Comparison of ENCODE assay signal across 8 mouse cellular contexts in genomic region chr1:171411492-171411941, GRCm38 (mm10). TPM values are rescaled to one million over a fixed set of nuclear protein-coding genes. Genes with fewer than 3 reads are reported as not detected.
A peak's percentile ranks its signal among the peaks of the same experiment; 100 is the strongest.
DNase-seq lines count a peak whose midpoint lies in the region; ATAC-seq and TF ChIP-seq lines count a peak whose summit lies in the region.

No protein-coding gene starts in this region.

- peak; percentile 78 for ATAC-seq in lung, embryonic 16.5 days (ENCODE audit: low read depth)
- peak; percentile 77 for ATAC-seq in limb, embryonic 12.5 days (ENCODE audit: insufficient number of reproducible peaks, insufficient read depth, low FRiP score, low TSS enrichment, low read depth)

- no peak for TF ChIP-seq CTCF in olfactory bulb, adult 2 months (IDR thresholded peaks at IDR 0.05; ENCODE audit: insufficient read depth, low read depth, low read length)

- peaks cover 11% of the 10 kb centered on the region for H3K4me1 ChIP-seq in lung, embryonic 16.5 days (replicated peaks; ENCODE audit: control insufficient read depth, insufficient read depth, low read length)
- peaks cover 34% of the 10 kb centered on the region for H3K4me1 ChIP-seq in erythroblast, embryonic 14.5 days (ENCODE audit: control insufficient read depth)
- peaks cover 18% of the 10 kb centered on the region for H3K4me1 ChIP-seq in limb, embryonic 12.5 days (replicated peaks)
- peaks cover 15% of the 10 kb centered on the region for H3K4me1 ChIP-seq in olfactory bulb, adult 2 months (ENCODE audit: control insufficient read depth, insufficient read depth, low read length)

- H3K27me3 ChIP-seq in lung, embryonic 16.5 days (ENCODE audit: control insufficient read depth, insufficient read depth, low read depth, low read length): no peaks in the 10 kb centered on the region
- H3K27me3 ChIP-seq in erythroblast, embryonic 14.5 days (ENCODE audit: control insufficient read depth): peaks cover 17% of the 10 kb centered on the region
- peaks cover 9% of the 10 kb centered on the region for H3K27me3 ChIP-seq in limb, embryonic 12.5 days

- under 1% methylated on average over 27 of the region's 39 CpGs for WGBS in lung, embryonic 16.5 days
- under 1% methylated on average over 39 of the region's 39 CpGs for WGBS in limb, embryonic 12.5 days
- WGBS in olfactory bulb, adult 2 months: under 1% methylated on average over 39 of the region's 39 CpGs

- no peak for DNase-seq in lung, postnatal 10 days
- no peak for DNase-seq in ovary, postnatal 36 days (ENCODE audit: low spot score)
- no peak for DNase-seq in kidney, postnatal 36 days
- no peak for DNase-seq in kidney, adult 11 months

- peak overlapping the region; percentile 67 for H3K4me3 ChIP-seq in lung, embryonic 16.5 days (ENCODE audit: low read length)
- peak overlapping the region; percentile 94 for H3K4me3 ChIP-seq in erythroblast, embryonic 14.5 days (replicated peaks)
- H3K4me3 ChIP-seq in limb, embryonic 12.5 days (replicated peaks): peak overlapping the region; percentile 97
- H3K4me3 ChIP-seq in olfactory bulb, adult 2 months (ENCODE audit: insufficient read depth, low read depth, low read length): peak overlapping the region; percentile 92

- TF ChIP-seq POLR2A in olfactory bulb, adult 2 months (IDR thresholded peaks at IDR 0.05; ENCODE audit: insufficient read depth, low read depth, low read length): no peak

- peak overlapping the region; percentile 93 for H3K27ac ChIP-seq in lung, embryonic 16.5 days (ENCODE audit: low read length)
- peak overlapping the region; percentile 91 for H3K27ac ChIP-seq in limb, embryonic 12.5 days
- peak overlapping the region; percentile 94 for H3K27ac ChIP-seq in olfactory bulb, adult 2 months (ENCODE audit: insufficient read depth, low read depth, low read length)

- H3K4me2 ChIP-seq in lung, embryonic 16.5 days (ENCODE audit: low read depth, low read length): peak overlapping the region; percentile 60
- peak overlapping the region; percentile 65 for H3K4me2 ChIP-seq in limb, embryonic 12.5 days

- H3K9ac ChIP-seq in lung, embryonic 16.5 days (ENCODE audit: low read length): peak overlapping the region; percentile 88
- peak overlapping the region; percentile 94 for H3K9ac ChIP-seq in limb, embryonic 12.5 days (replicated peaks)

- H3K9me3 ChIP-seq in lung, embryonic 16.5 days (ENCODE audit: control insufficient read depth, low read length): no peaks in the 10 kb centered on the region
- no peaks in the 10 kb centered on the region for H3K9me3 ChIP-seq in erythroblast, embryonic 14.5 days (ENCODE audit: control insufficient read depth, low read length)
- H3K9me3 ChIP-seq in limb, embryonic 12.5 days: no peaks in the 10 kb centered on the region

- H3K36me3 ChIP-seq in lung, embryonic 16.5 days (ENCODE audit: control insufficient read depth, insufficient read depth, low read length): peaks cover 7% of the 10 kb centered on the region
- H3K36me3 ChIP-seq in erythroblast, embryonic 14.5 days (ENCODE audit: control insufficient read depth): peaks cover 14% of the 10 kb centered on the region
- peaks cover 24% of the 10 kb centered on the region for H3K36me3 ChIP-seq in limb, embryonic 12.5 days

RNA-seq across cellular contexts. Expression of gene Usf1, which starts 0.4 kb away (rescaled TPM):
- 73.6 and 81.7 TPM in 2 replicates for polyA plus RNA-seq in lung, embryonic 16.5 days (2015; fragmentation: Nextera tagmentation; extraction: Ambion mirVana)
- polyA plus RNA-seq in erythroblast, embryonic 14.5 days (2012): 1.2 and 3.6 TPM in 2 replicates
- polyA plus RNA-seq in limb, embryonic 12.5 days (2016; fragmentation: Nextera tagmentation; extraction: Ambion mirVana): 113 and 123 TPM in 2 replicates
- not detected in 2 replicates for polyA plus RNA-seq in olfactory bulb, adult 2 months (2012; ENCODE audit: insufficient read depth, insufficient read length, low replicate concordance, missing spikeins)

RNA-seq across cellular contexts. Expression of gene Tstd1, which starts 7.2 kb away (rescaled TPM):
- 5.9 and 8.4 TPM in 2 replicates for polyA plus RNA-seq in lung, embryonic 16.5 days (2015; fragmentation: Nextera tagmentation; extraction: Ambion mirVana)
- not detected in 2 replicates for polyA plus RNA-seq in erythroblast, embryonic 14.5 days (2012)
- polyA plus RNA-seq in limb, embryonic 12.5 days (2016; fragmentation: Nextera tagmentation; extraction: Ambion mirVana): 7.5 and 7.7 TPM in 2 replicates
- not detected in 2 replicates for polyA plus RNA-seq in olfactory bulb, adult 2 months (2012; ENCODE audit: insufficient read depth, insufficient read length, low replicate concordance, missing spikeins)

RNA-seq across cellular contexts. Expression of gene Arhgap30, which starts 22.8 kb away (rescaled TPM):
- 2.6 and 3.2 TPM in 2 replicates for polyA plus RNA-seq in lung, embryonic 16.5 days (2015; fragmentation: Nextera tagmentation; extraction: Ambion mirVana)
- polyA plus RNA-seq in erythroblast, embryonic 14.5 days (2012): 0.06 and 0.07 TPM in 2 replicates
- polyA plus RNA-seq in limb, embryonic 12.5 days (2016; fragmentation: Nextera tagmentation; extraction: Ambion mirVana): 0.75 and 0.91 TPM in 2 replicates
- polyA plus RNA-seq in olfactory bulb, adult 2 months (2012; ENCODE audit: insufficient read depth, insufficient read length, low replicate concordance, missing spikeins): 90.1 and 98.6 TPM in 2 replicates

RNA-seq across cellular contexts. Expression of gene F11r, which starts 25.8 kb away (rescaled TPM):
- 134 and 145 TPM in 2 replicates for polyA plus RNA-seq in lung, embryonic 16.5 days (2015; fragmentation: Nextera tagmentation; extraction: Ambion mirVana)
- 0.08 TPM in 1 of 2 replicates, not detected in the other for polyA plus RNA-seq in erythroblast, embryonic 14.5 days (2012)
- 32.9 and 36.8 TPM in 2 replicates for polyA plus RNA-seq in limb, embryonic 12.5 days (2016; fragmentation: Nextera tagmentation; extraction: Ambion mirVana)
- not detected in 2 replicates for polyA plus RNA-seq in olfactory bulb, adult 2 months (2012; ENCODE audit: insufficient read depth, insufficient read length, low replicate concordance, missing spikeins)

RNA-seq across cellular contexts. Expression of gene Nectin4, which starts 41.6 kb away (rescaled TPM):
- polyA plus RNA-seq in lung, embryonic 16.5 days (2015; fragmentation: Nextera tagmentation; extraction: Ambion mirVana): 7.4 and 9.4 TPM in 2 replicates
- not detected in 2 replicates for polyA plus RNA-seq in erythroblast, embryonic 14.5 days (2012)
- 6.2 and 7.8 TPM in 2 replicates for polyA plus RNA-seq in limb, embryonic 12.5 days (2016; fragmentation: Nextera tagmentation; extraction: Ambion mirVana)
- polyA plus RNA-seq in olfactory bulb, adult 2 months (2012; ENCODE audit: insufficient read depth, insufficient read length, low replicate concordance, missing spikeins): not detected in 2 replicates

Comparison
In these comparisons a context has a peak if more than half of its experiments do, and no peak if none do; other contexts are left out.
1. RNA of gene Usf1, which starts 0.4 kb away (polyA plus RNA-seq): 113 to 123 TPM in limb, embryonic 12.5 days and 73.6 to 81.7 TPM in lung, embryonic 16.5 days; 1.2 to 3.6 TPM in erythroblast, embryonic 14.5 days and not detected in olfactory bulb, adult 2 months; every median in the first group is over 10 times any median in the second.
2. RNA of gene Arhgap30, which starts 22.8 kb away (polyA plus RNA-seq): 90.1 to 98.6 TPM in olfactory bulb, adult 2 months; 2.6 to 3.2 TPM in lung, embryonic 16.5 days, 0.75 to 0.91 TPM in limb, embryonic 12.5 days and 0.06 to 0.07 TPM in erythroblast, embryonic 14.5 days; every median in the first group is over 10 times any median in the second.
3. Peak in every context shown above with its lines, with median percentiles within 50 percentile points of each other: H3K27ac ChIP-seq and H3K4me3 ChIP-seq.